Mouse (Mus musculus): ENCODE results near the gene Dxo.
"Not testable (repeated sequence)": the region's sequence is repeated elsewhere in the genome, so short reads cannot be mapped to it uniquely, and the experiment has no call there.

Dxo gene

GRCm38 (mm10) chr17:34836856-34837221 is at the start of gene Dxo, which contains the start of gene Stk19:
Gene Dxo, plus strand, starts transcription at chr17:34837019.
Gene Stk19, minus strand, starts transcription at chr17:34836945.
- DNase-seq (ENCODE audit: low read depth, low spot score): peak; percentile 98

GRCm38 (mm10) chr17:34795016-34795415 is 41.8 kb upstream of the Dxo start:
- DNase-seq (ENCODE audit: low read depth, low spot score): no peak

DNA sequence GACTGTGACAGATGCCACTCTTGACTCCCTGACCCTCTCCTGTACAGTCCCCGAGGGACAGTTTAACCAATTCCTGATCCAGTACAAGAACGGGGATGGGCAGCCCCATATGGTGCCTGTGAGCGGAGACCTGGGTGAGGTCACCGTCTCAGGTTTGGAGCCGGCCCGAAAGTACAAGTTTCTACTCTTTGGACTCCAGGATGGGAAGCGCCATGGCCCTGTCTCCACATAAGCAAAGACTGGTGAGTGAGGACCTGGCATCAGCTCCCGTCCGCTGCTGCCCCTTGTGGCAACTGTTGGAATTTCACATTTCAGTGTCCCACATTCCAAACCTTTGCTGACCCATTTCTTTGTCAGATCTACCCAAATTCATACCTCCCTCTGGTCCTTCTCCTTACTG is 41.2 kb upstream of the Dxo start:
- peak; percentile 46 for DNase-seq (ENCODE audit: low read depth, low spot score)

GRCm38 (mm10) chr17:34796311-34797140 is 40.3 kb upstream of the Dxo start:
- DNase-seq (ENCODE audit: low read depth, low spot score): no peak

DNA sequence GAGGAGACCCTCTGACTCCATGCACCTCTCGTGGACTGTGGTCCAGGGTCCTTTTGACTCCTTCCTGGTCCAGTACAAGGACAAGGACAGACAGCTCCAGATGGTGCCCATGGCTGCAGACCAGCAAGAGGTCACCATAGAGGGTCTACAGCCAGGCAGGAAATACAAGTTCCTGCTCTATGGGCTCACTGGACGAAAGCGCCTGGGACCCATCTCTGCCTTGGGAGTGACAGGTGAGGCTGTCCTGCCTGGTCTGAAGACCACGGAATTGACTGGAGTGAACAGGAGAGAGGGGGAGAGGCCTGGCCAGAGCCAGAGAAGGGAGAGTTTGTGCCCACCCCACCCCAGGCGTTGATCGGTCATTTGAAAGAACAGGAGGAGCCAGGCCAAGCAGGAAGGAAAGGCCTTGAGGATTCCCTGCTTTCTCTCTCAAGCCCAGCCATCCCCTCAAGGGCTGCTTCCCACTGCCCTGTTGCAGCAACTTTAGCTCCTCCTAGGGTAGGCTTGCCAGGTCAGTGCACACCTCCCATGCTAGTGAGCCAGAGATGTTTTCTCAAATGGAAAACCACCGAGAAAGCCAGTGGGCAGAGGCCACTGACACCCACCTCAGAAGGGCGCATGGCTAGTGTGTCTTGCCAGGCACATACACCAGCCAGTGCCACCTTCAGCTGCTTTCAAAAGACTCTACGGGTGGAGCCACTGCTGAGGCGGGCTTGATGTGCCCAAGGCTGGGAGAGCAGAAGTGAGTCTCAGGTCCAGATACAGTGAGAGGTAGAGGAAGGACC is 39.4 kb upstream of the Dxo start:
- DNase-seq (ENCODE audit: low read depth, low spot score): not testable (repeated sequence)

- DNase-seq (ENCODE audit: low read depth, low spot score): not testable (repeated sequence)
Measured at GRCm38 (mm10) chr17:34798071-34798470, 38.7 kb upstream of the Dxo start.

GRCm38 (mm10) chr17:34798866-34799530 is 37.8 kb upstream of the Dxo start:
- DNase-seq (ENCODE audit: low read depth, low spot score): no peak

DNA sequence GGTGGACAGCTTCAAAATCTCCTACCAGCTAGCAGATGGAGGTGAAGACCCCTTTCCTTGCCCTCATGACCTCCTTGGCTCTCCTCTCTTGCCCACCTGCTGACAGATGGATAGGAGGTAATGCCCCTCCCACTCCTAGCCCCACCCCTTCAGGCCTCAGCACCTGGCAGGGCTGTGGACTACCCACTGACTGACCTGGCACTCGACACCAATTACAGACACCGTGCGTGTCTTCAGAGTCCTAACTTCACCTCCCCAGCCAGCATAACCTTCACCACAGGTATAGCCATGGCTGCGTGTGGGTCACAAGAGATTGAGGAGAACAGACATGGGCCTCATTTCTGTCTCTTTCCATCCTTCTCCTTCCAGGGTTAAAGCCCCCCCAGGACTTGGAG is 37.3 kb upstream of the Dxo start:
- DNase-seq (ENCODE audit: low read depth, low spot score): no peak

DNA sequence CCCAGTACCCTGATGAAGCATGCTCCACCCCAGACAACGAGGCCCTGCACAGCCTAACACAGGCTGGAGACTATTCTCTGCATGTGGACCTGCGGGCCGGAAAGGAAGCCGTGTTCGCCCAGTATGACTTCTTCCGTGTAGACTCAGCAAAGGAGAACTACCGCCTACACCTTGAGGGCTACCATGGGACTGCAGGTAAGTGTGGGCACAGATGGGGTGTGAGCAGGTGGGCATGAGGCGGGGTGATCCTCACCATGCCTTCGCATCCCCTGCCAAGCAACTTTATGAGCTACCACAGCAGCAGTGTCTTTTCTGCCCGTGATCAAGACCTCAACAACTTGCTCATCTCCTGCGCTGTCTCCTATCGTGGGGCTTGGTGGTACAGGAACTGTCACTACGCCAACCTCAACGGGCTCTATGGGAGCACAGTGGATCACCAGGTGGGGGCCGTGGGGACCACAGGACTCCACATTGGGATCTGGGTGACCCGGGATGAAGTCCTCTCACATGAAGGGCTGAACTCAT is 36.0 kb upstream of the Dxo start:
- DNase-seq (ENCODE audit: low read depth, low spot score): not testable (repeated sequence)

DNA sequence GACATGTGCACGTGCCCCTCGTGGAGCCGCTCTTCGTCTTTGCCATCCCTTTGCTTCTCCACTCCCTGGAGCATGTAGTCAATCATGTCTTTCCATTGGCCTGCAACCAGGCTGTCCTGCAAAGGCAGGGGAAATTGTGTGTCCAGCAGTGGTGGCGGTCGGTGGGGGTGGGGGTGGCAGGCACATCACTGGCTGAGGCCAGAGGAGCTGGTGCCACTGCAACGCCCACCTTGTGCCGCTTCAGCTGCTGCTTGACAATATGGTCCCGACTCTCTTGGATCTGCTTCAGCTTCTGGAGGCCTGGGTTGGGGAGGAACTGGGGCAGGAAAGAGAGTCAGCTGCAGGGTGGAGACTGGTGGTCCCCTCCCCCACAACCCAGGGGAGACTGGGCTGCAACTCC is 34.1 kb upstream of the Dxo start:
- not testable (repeated sequence) for DNase-seq (ENCODE audit: low read depth, low spot score)

DNA sequence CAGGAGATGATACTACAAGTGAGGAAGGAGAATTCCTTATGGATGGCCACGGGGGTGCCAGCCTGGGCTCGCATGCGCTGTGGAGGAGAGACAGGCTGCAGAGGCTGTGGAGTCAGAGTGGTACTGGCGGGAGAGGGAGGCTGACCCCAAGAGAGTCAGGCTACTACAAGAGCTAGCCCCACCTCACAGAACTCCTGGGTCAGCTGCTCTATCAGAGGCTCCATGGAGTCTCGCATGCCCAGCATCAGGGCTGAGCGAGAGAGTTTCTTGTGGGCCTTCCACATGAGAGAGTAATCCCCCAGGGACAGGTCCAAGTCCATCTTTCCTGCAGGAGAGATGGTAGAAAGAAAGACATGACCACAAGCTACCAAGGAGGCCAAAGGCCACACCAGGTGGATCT is 33.5 kb upstream of the Dxo start:
- DNase-seq (ENCODE audit: low read depth, low spot score): not testable (repeated sequence)

GRCm38 (mm10) chr17:34804301-34804700 is 32.5 kb upstream of the Dxo start, which contains the start of gene Cyp21a1:
Gene Cyp21a1, minus strand, starts transcription at chr17:34804561.
- not testable (repeated sequence) for DNase-seq (ENCODE audit: low read depth, low spot score)

DNA sequence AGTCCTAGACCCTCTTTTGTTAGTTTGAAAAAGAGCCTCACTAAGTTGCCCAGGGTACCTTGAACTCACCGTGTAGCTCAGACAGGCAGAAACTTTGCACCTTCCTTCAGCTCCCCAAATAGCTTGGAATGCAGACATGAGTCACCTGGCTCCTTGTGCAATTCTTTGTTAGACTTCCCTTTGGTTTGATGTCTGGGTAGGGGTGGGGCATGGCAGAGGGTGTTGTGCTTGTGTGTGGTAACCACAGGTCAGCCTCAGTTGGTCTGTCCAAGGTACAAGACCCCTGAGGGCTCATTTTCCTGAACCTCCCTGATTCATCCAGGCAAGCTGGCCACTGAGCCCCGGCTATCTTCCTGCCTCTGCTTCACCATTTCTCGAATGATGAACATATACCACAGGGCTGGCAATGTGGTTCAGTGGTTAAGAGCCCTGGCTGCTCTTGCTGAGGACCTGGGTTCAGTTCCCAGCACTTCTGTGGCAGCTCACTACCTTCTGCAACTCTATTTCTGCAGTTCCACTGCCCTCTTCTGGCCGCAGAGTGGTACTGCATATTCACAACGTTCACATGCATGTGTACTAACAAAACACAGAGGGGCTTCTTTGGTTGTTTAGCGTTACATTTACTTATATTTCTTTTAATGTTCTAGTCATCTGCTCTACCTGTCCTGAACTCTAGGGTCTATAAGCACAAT is 31.8 kb upstream of the Dxo start:
- DNase-seq (ENCODE audit: low read depth, low spot score): peak; percentile 64

DNA sequence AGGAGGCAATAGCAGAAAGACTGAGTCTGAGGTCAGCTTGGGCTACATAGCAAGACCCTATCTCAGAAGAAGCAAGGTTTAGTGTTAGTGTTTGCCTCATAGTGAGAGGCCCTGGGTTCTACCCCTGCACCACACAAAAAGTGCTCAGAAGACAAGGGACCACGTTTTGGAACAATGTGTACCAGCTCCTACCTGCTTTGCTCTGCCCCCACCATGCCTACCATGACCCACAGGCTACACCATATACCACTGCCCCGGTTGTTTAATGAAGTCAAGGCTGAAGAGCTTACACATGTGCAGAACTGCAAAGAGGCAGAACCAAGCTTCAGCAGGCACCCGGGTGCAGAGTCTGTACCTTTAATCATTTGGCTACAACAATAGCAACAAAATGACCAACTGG is 29.6 kb upstream of the Dxo start:
- no peak for DNase-seq (ENCODE audit: low read depth, low spot score)

GRCm38 (mm10) chr17:34808599-34809205 is 28.1 kb upstream of the Dxo start:
- no peak for DNase-seq (ENCODE audit: low read depth, low spot score)

GRCm38 (mm10) chr17:34810411-34810810 is 26.4 kb upstream of the Dxo start:
- not testable (repeated sequence) for DNase-seq (ENCODE audit: low read depth, low spot score)

GRCm38 (mm10) chr17:34810811-34811210 is 26.0 kb upstream of the Dxo start:
- DNase-seq (ENCODE audit: low read depth, low spot score): not testable (repeated sequence)

DNA sequence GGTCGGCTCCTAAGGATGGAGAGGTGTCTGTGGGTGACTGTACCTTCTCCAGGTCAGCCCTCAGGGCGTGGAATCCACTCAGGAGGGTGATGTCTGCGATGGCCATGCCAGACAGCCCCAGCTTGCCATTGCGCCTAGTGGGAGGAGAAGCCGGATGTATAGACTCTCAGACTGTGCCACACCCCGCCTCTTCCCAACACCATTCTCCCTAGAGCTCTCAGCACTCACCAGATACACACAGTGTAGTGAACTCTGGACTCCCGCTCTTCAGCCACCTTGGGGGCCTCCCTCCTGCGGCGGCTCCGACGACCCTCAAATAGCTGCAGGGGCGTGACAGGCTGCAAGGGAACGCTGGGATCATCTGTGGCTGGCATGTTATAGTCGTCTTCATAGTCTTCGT is 25.5 kb upstream of the Dxo start:
- no peak for DNase-seq (ENCODE audit: low read depth, low spot score)

DNA sequence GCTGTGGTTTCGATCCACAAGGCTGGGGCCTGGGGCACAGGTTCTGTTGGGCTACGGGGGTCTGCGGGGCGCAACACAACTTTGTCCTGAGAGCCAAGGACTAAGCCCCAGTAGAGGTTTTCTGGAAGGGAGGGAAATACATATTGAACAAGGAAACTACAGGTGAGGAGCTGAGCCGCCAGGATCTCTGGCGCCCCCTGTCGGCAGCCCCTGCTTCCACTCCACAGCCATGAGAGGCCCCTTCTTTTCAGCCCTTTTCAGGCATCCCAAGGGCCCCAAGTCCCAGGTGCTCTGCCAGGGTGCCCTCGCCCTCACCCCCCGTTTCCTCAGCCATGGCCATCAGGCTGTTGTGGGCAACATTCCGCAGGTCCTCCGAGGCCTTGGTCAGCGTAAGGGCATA is 23.1 kb upstream of the Dxo start:
- DNase-seq (ENCODE audit: low read depth, low spot score): peak; percentile 63

GRCm38 (mm10) chr17:34814818-34815370 is 21.9 kb upstream of the Dxo start:
- no peak for DNase-seq (ENCODE audit: low read depth, low spot score)
